Mouse (Mus musculus) cortical plate, adult 2 months (tissue): ENCODE results near the gene Supt4a.

Experiments used
- CTCF ChIP-seq: fragments of 200-500 bp; IDR thresholded peaks from 2 replicates; pipeline ENCODE4 v1.5.1; 2011; ENCODE audit warnings: mild to moderate bottlenecking, control low read depth, low read length; ENCODE audit not compliant: insufficient read depth; ENCODE audit errors: extremely low read depth
- POLR2A ChIP-seq: fragments of 200-500 bp; IDR thresholded peaks from 2 replicates; pipeline ENCODE4 v1.6.1; 2011; ENCODE audit warnings: mild to moderate bottlenecking, low read length, control low read depth; ENCODE audit not compliant: insufficient read depth; ENCODE audit errors: extremely low read depth

DNA sequence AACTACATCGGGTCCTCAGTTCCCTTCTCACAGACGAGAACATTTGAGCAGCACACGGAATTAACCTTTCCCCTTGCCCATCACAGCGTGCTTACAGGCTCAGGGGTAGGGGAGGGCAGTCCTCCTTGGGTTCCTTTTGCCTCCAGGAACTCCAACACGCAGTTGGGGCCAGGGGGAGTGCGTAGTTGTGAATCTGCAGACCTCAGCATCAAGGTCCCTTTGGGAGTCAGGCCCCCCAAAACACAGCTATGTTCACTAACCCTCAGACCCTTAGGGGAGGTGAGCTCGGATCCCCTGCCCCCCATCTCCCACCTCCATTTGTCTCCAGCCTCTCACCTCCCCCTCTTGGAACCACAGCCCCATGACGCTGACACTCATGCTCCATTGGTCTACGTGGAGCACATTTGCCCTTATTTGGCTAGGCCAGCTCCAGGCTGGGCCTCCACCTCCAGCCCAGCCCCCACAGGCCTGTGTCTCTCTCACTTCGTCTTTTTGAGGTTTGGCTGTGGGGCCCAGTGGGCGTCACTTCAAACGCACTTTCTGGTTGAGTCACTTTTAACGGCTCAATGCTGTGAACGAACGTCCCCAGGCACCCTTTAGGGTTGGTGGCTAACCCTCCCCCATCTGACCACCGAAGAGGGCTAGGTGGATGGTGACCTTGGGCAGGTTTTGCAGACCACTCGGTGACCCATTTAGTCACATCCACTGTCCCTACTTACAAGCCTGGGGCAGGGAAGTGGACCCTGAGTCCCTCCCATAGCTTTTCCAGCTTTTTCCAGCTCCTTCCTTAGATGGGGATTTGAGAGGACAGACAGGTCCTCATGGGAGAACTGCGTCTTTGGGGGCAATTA, 12.1 kb downstream of the Supt4a start:
- TF ChIP-seq POLR2A = no peak
- no peak for TF ChIP-seq CTCF
